Mouse (Mus musculus): ENCODE results near the gene Phyh. TPM values are rescaled to one million over a fixed set of nuclear protein-coding genes. Genes with fewer than 3 reads are reported as not detected.

Phyh gene
- polyA plus RNA-seq (2017; shearing (Covaris generic)), result 53.9 TPM

DNA sequence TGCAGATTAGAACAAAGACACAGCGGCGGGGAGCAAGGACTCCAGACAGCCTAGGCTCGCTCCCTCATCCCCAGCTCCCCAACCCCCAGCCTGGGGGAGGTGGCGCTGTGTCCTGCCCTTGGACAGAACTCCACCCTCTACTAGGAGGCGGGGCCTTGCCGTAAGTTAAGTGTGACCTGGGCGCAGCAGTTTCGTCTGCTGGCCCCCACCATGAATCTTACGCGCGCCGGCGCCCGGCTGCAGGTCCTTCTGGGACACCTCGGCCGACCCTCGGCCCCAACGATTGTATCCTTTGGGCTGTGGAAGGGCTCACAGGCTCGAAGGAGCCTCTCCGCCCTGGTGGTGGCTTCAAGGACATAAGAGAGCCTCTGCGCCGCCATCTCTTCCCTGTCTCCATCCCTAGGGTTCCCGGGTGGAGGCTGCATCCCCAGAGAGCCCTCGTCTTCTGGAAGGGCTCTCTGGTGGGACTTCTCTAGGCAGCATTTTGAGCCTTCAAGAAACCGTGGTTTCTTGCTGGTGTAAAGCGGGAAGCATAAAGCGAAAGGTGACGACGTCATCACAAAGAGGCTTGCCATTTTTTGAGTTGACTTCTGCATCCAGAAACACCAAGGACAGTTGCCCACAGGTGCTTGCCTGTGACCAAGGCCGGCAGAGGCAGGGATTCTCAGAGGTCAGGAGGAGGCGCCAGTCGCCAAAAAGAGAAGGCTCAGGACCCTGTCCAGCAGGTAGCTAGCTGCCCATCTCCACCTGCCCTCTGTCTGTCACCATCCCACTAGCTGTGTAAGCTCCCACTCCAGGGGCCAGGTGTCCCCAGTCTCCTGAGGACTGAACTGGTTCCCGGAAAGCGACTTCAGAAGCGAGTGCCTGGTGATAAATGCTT, at the start of gene Phyh:
TSS of gene Phyh (plus strand) at position 160 of the 880 bp plus-strand sequence.

DNA sequence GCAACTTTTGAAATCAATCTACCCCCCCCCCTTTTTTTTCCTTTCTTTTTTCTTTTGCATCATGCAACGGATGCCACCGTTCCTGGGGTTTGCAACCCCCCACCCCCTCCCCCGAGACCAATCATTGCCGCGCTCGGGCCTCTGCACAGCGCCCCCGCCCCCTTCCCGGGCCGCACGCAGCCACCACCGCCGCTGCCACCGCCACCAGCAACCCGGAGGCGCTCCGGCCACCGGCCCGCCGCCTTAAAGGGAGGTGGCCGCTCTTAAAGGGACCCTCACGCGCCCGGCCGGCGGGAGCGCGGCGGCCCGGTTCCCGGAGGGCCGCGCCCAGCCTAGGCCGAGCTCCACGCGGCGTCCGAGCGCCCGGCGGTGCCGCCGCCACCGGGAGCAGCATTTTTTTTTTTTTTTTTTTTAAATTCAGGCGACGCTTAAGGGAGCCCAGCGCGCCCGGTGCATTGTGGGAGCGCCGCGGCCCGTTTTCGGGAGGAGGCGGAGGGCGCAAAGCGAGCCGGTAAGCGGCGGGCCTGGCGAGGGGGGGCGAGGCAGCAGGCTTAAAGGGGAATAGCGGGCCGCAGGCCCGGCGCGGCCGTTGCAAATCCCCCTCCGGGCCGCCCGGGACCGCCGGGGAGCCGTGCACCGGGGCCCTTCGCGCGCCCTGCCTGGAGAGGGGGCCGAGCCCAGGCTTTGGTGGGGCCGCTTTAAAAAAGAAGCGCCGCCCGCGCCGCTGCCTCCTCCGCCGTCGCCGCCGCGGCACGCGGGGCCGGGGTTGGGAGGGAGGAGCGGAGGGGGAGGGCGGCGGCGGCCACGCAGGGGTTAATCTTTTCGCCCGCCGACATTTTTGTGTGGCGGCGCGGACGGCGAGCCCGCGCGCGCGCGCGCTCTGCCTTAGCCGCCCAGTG, 37.2 kb upstream of the Phyh start, which contains the start of gene Sephs1:
TSS of gene Sephs1 (plus strand) at position 215 of the 899 bp plus-strand sequence.

DNA sequence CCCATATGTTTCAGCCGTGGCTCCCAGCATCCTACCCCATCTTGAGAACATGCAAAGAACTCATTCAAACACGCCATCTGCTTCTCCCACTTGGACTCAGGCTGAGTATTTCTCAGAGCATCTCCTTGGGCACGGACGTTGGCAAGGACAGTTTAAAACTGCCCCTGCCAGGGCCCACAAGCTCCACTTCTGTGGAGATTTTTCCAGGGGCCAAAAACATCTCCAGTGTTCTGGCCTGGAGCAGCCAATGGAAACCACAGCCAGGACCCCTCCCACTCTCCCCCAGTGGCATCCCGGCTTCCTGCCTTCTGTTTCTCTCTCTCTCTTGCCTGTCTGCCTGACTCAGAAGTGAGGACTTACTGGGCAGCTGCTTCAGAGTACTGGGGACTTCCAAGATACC, 57.0 kb downstream of the Phyh start, which contains the start of gene Ucma:
TSS of gene Ucma (plus strand) at position 316 of the 400 bp plus-strand sequence.

Other genes starting within 250 kb of the Phyh start
- gene Bend7, start 201.2 kb upstream of the Phyh start, polyA plus RNA-seq (2017; shearing (Covaris generic)), result not detected
- 28.1 TPM for gene Sephs1, start 37.5 kb upstream of the Phyh start, polyA plus RNA-seq (2017; shearing (Covaris generic))
- gene Ucma, start 57.1 kb downstream of the Phyh start, polyA plus RNA-seq (2017; shearing (Covaris generic)), result not detected
- 0.32 TPM for gene Mcm10, start 93.8 kb downstream of the Phyh start, polyA plus RNA-seq (2017; shearing (Covaris generic))
- 0.66 TPM for gene Optn, start 145.0 kb downstream of the Phyh start, polyA plus RNA-seq (2017; shearing (Covaris generic))
- gene Ccdc3, start 218.8 kb downstream of the Phyh start, polyA plus RNA-seq (2017; shearing (Covaris generic)), result not detected

Data from naive thymus-derived CD4-positive, alpha-beta T cell, adult 5 months (primary cell).